Mouse (Mus musculus) bone marrow macrophage, adult 2 months (primary cell): Measurements from ENCODE around the gene Tspan14. TPM values are rescaled to one million over a fixed set of nuclear protein-coding genes. Genes with fewer than 3 reads are reported as not detected.

ENCODE experiments used
- H3K27ac ChIP-seq: 2 replicates; pipeline ENCODE4 v1.5.1; 2012; ENCODE audit warnings: low read depth, low read length; ENCODE audit not compliant: insufficient read depth
- H3K4me1 ChIP-seq: 2 replicates; pipeline ENCODE4 v1.6.1; 2012; ENCODE audit warnings: low read length; ENCODE audit not compliant: control insufficient read depth, insufficient read depth
- H3K4me3 ChIP-seq: 2 replicates; pipeline ENCODE4 v1.5.1; 2012; ENCODE audit warnings: mild to moderate bottlenecking, low read length, moderate library complexity; ENCODE audit not compliant: insufficient read depth
- CTCF ChIP-seq: IDR thresholded peaks from 2 replicates; pipeline ENCODE4 v1.5.1; 2012; ENCODE audit warnings: low read depth, mild to moderate bottlenecking, low read length, moderate library complexity
- POLR2A ChIP-seq: IDR thresholded peaks from 2 replicates; pipeline ENCODE4 v1.6.1; 2012; ENCODE audit warnings: mild to moderate bottlenecking, low read depth, low read length, borderline replicate concordance
- polyA plus RNA-seq: library from polyadenylated mRNA; stranded (reverse); fragments of >200 nt; gene quantifications from 2 replicates; pipeline ENCODE4 v1.2.4, GENCODE M21; 2012; ENCODE audit not compliant: missing spikeins, insufficient read depth, insufficient read length

Gene Tspan14
- polyA plus RNA-seq, 1 experiment = 88.3 TPM

GRCm38 (mm10) chr14:41004201-41005141 lies 37.9 kb upstream of the Tspan14 start:
- TF ChIP-seq CTCF = no peak
- no peak for TF ChIP-seq POLR2A
- Histone ChIP-seq H3K4me1 (peaks cover 16% of the 10 kb centered on the region), H3K4me3 (no peak overlapping the region), H3K27ac (no peak overlapping the region)

- Histone ChIP-seq H3K27ac (no peak overlapping the region), H3K4me1 (peaks cover 12% of the 10 kb centered on the region), H3K4me3 (no peak overlapping the region)
- TF ChIP-seq CTCF (no peak), POLR2A (no peak)
Measured at GRCm38 (mm10) chr14:41001576-41001975, 35.0 kb upstream of the Tspan14 start.

- Histone ChIP-seq H3K4me1 (peaks cover 4% of the 10 kb centered on the region), H3K4me3 (no peak overlapping the region), H3K27ac (no peak overlapping the region)
- TF ChIP-seq CTCF (no peak), POLR2A (no peak)
Measured at GRCm38 (mm10) chr14:41000801-41001200, 34.2 kb upstream of the Tspan14 start.

- H3K27ac ChIP-seq = no peak overlapping the region
- no peak overlapping the region for H3K4me3 ChIP-seq
- TF ChIP-seq CTCF (no peak), POLR2A (no peak)
- 0 out of 2 replicates have a peak, but pooled peaks cover 4% of the 10 kb centered on the region for H3K4me1 ChIP-seq
Measured at GRCm38 (mm10) chr14:40999904-41000645, 33.5 kb upstream of the Tspan14 start.

DNA sequence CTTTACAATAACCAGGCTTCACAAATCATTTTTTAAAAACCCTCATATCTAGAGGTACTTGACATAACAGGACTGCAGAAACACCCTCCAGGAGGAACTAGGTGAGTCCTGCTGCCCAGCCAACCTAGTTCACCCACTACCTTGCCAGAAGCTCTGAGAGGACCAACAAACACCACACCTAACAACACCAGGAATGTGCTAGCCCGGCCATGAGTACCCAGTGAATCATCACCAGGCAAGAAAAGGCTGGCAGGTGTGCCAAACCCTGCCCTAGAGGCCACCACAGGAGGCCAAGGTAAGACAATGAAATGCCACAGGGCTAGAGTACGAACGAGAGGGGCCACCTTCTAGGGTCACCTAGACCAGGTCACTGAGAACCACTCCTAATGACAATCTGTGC lies 29.6 kb upstream of the Tspan14 start:
- H3K4me3 ChIP-seq = no peak overlapping the region
- H3K27ac ChIP-seq = no peak overlapping the region
- 0 out of 2 replicates have a peak, but pooled peaks cover 4% of the 10 kb centered on the region for H3K4me1 ChIP-seq
- TF ChIP-seq CTCF (no peak), POLR2A (no peak)

DNA sequence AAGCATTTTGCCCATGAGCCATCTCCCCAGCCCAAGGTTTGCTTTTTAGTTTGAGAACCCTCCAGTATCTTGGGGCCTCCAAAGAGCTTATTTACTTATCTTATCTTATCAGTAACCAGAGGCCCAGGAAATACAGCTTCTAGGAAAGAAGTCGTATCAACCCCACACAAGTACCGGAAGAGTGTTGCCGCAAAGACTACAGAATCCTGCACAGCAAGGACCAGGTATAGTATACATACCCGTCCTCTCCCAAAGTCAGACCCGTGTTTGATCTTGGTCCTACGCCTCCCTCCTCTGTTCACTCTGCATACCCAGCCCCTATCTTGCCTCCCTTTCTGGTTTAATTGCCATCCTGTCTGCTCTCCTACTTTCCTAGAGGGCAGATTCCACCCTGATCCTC lies 25.9 kb upstream of the Tspan14 start:
- H3K4me3 ChIP-seq = no peak overlapping the region
- H3K27ac ChIP-seq = no peak overlapping the region
- H3K4me1 ChIP-seq = 0 out of 2 replicates have a peak, but pooled peaks cover 4% of the 10 kb centered on the region
- TF ChIP-seq POLR2A (no peak), CTCF (no peak)

DNA sequence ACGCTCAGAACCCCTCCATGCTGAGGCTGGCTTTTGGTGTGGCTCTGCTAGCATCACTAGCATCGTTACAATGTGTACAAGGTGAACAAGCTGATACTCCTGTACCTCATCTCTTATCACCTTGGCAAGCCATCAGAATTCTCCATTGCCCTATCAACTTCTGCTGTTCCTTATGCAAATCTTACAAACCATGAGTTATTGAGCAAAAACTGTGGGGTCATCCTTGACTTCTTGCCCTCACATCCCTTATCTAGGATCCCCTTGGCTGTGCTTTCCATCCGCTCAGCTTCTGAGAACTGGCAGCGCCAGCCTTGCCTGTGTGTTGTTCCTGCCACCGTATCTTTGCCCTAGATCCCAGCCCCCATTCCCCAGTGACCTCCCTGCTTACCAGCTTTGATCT lies 22.2 kb upstream of the Tspan14 start:
- Histone ChIP-seq H3K4me3 (no peak overlapping the region), H3K4me1 (peaks cover 8% of the 10 kb centered on the region), H3K27ac (no peak overlapping the region)
- TF ChIP-seq POLR2A (no peak), CTCF (no peak)

DNA sequence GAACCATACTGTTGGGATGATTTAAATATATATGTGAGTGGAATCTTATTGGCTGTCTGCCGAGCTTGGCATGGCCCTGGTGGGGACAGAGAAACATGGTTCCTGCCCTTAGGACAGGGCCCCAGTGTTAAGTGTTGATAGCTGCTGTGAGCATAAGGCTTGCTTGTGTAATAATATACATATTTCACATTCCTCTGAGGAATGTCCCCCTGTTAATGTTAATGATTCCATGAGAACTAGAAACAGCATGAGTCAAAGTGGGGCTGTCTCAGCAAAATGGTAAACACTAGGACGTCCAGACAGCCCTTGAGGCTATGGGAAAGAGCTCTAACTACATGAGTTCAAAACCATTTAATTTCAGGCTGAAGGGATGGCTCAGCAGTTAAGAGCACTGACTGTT lies 20.6 kb upstream of the Tspan14 start:
- TF ChIP-seq POLR2A = no peak
- TF ChIP-seq CTCF = no peak
- peaks cover 8% of the 10 kb centered on the region for H3K4me1 ChIP-seq
- H3K27ac ChIP-seq = no peak overlapping the region
- H3K4me3 ChIP-seq = no peak overlapping the region

GRCm38 (mm10) chr14:40985635-40986034 lies 19.0 kb upstream of the Tspan14 start:
- Histone ChIP-seq H3K27ac (peak overlapping the region; percentile 46), H3K4me1 (peaks cover 8% of the 10 kb centered on the region), H3K4me3 (no peak overlapping the region)
- TF ChIP-seq POLR2A = no peak
- TF ChIP-seq CTCF = no peak

- no peak overlapping the region for H3K27ac ChIP-seq
- H3K4me1 ChIP-seq = peaks cover under 1% of the 10 kb centered on the region
- TF ChIP-seq CTCF (no peak), POLR2A (no peak)
- H3K4me3 ChIP-seq = no peak overlapping the region
Measured at GRCm38 (mm10) chr14:40979723-40980122, 13.1 kb upstream of the Tspan14 start.

GRCm38 (mm10) chr14:40979002-40979401 lies 12.4 kb upstream of the Tspan14 start:
- TF ChIP-seq CTCF = peak; percentile 31; the same call in 1 of the 2 replicates
- TF ChIP-seq POLR2A = no peak
- Histone ChIP-seq H3K27ac (no peak overlapping the region), H3K4me3 (no peak overlapping the region), H3K4me1 (no peaks in the 10 kb centered on the region)
